Mouse (Mus musculus): ENCODE data around the gene Gramd4.
"Not testable (repeated sequence)": the region's sequence is repeated elsewhere in the genome, so short reads cannot be mapped to it uniquely, and the experiment has no call there.

The Gramd4 gene

DNA sequence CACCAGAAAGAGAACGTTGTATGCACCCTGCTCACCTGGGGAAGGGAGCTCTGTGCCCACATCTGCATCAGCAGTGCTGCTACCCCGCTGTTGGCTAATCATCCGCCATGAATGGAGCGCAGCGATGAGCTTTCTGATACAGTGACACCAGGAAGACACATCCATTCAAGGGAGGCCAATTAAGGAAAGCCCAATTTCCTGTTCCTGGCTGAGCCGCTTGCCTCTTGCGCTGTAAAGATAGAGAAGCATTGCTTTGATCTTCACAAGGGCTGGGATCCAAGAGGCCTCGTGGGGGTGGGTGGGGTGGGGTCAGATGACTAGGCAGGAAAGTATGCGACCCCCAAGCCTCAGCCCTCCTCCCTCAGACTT lies 55.8 kb downstream of the Gramd4 start:
- DNase-seq (ENCODE audit: low read depth): peak; percentile 35

- DNase-seq (ENCODE audit: low read depth): no peak
Observed at GRCm38 (mm10) chr15:86116421-86116820, 58.9 kb downstream of the Gramd4 start.

GRCm38 (mm10) chr15:86117115-86118100 lies 59.9 kb downstream of the Gramd4 start:
- DNase-seq (ENCODE audit: low read depth): no peak

DNA sequence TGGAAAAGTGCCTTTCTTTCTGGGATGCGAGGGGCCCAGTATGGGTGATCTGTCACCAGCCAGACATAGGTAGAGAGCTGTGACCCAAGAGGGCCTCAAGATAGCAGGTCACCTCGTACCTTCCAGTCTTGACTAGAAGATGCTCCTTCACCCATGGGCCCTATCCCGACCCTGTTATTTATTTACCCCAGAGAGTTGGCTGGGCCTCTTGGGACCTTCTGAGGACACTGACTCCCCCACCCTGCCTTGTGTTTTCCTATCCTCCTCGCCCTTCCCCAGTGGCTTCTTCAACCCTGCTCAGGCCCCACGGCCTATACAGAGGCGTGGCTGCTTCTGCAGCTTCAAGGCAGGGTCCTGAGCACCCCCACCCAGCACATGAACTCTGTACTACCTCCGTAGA lies 61.7 kb downstream of the Gramd4 start:
- no peak for DNase-seq (ENCODE audit: low read depth)

DNA sequence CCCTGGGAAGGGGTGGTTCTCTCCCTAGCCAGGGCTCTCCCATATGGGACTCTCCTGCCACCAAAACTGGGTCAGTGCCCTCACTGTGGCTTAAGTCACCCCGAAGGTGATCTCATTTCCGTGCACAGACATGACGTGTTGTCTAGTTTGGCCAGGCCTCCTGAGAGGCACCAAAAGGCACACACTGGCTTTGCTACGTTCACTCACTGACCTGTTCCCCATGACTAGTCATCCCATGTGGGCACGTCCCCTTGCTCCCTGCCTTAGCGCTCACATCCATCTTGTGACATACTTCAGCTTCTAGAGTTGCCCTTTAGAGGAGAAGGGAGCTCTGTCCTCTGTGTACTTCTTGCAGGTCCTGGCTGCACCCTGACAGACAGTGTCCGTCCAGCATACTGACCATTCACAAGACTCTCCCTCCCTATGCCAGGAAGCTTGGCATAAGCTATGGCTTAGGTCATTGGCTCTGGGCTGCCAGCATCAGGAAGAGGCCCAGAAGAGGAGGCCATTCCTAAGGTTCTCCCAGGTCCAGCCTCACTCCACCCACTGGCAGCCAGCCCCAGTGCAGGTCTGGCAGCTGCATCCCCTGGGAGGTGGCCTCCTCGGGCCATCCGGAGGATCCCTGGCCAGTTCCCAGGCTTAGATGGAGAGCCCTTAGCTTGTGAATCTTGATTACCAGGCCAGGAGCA lies 64.9 kb downstream of the Gramd4 start:
- DNase-seq (ENCODE audit: low read depth): no peak

GRCm38 (mm10) chr15:86123409-86123808 lies 65.9 kb downstream of the Gramd4 start:
- DNase-seq (ENCODE audit: low read depth): peak; percentile 47

- peak; percentile 75 for DNase-seq (ENCODE audit: low read depth)
Observed at GRCm38 (mm10) chr15:86124359-86124758, 66.9 kb downstream of the Gramd4 start.

DNA sequence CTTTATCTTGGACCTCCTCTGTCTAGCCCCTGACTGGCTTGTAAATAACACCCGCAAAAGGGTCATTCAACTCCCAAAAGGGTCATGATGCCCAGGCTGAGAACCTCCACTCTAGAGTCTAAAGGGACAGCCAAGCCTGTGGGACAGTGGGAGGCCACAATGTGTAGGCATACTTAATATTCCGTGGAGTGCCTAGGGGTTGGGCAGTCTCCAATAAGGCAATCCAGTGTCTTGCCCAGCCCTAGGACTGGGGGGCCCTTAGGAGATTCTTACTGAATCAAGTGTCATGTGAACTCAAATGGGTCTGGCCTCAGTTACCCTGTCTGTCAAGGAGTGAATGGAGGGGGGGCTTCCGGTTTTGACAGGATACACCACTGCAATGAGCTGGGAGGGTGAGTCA lies 71.5 kb downstream of the Gramd4 start:
- no peak for DNase-seq (ENCODE audit: low read depth)

GRCm38 (mm10) chr15:86130657-86131056 lies 73.2 kb downstream of the Gramd4 start:
- DNase-seq (ENCODE audit: low read depth): no peak

GRCm38 (mm10) chr15:86134941-86135783 lies 77.7 kb downstream of the Gramd4 start:
- DNase-seq (ENCODE audit: low read depth): peak; percentile 73

GRCm38 (mm10) chr15:86137638-86138037 lies 80.1 kb downstream of the Gramd4 start:
- peak; percentile 42 for DNase-seq (ENCODE audit: low read depth)

GRCm38 (mm10) chr15:86140323-86140722 lies 82.8 kb downstream of the Gramd4 start:
- peak; percentile 57 for DNase-seq (ENCODE audit: low read depth)

- no peak for DNase-seq (ENCODE audit: low read depth)
Observed at GRCm38 (mm10) chr15:86144577-86144976, 87.1 kb downstream of the Gramd4 start.

DNA sequence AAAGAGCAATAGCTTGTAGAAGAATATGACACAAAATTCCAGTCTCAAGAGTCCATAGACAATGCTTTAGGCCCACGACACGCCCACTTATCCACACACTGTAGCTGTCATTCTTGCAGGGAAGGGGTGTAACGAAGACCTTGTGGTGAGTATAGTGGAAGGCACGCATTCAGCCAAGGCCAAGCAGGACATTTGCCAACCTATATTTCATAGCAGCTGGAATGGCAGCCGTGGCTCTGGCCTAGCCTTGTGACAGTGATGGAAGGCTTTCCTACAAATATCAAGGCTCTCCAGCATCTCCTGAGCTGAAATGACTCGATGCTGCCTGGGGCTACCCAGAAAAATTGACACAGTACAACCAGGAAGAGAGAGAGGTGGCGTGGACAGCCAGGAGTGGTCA lies 87.6 kb downstream of the Gramd4 start:
- DNase-seq (ENCODE audit: low read depth): no peak

GRCm38 (mm10) chr15:86146922-86147321 lies 89.4 kb downstream of the Gramd4 start:
- no peak for DNase-seq (ENCODE audit: low read depth)

GRCm38 (mm10) chr15:86150593-86150992 lies 93.1 kb downstream of the Gramd4 start:
- DNase-seq (ENCODE audit: low read depth): no peak

DNA sequence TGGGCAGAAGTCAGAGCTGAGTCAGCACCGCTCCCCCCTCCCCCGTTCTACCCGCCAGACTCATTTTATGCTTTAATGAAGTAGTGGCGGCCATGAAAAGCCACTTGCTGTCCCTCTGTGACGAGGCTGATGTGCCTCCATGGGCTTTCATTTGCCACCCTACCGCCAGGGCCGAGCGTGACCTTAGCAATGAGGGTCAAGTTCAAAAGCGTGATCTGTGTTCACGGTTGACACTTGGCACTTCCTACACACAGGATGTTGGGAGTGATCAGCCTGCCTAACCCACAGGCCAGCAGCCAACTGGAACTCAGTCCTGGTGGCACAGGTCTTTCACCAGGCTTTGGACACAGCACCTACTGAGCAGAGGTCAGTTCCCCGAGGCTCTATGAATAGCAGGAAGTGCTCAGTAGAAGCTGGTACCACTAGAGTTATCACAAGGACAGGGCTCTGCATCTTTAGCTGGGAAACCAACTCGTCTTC lies 96.0 kb downstream of the Gramd4 start:
- DNase-seq (ENCODE audit: low read depth): no peak

GRCm38 (mm10) chr15:86156492-86156891 lies 99.0 kb downstream of the Gramd4 start:
- peak; percentile 90 for DNase-seq (ENCODE audit: low read depth)

DNA sequence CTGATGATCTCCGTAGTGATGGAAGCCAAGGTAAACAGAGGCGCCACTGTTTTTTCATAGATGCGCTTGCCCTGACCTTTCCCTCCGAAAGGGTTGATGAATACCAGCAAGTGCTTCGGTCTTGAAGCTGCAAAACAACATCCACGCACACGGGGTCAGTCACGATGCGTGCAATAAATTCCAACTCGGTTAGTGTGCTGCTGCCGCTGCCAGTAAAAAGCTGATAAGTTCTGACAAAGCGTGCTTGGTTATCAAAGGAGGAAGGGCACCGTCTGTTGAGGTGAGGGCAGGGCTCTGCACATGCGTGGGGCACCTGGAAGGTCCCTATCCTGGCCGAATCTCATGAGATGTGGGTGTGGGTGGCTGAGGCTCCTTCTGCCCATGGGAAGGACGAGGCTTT lies 101.6 kb downstream of the Gramd4 start:
- no peak for DNase-seq (ENCODE audit: low read depth)

- peak; percentile 52 for DNase-seq (ENCODE audit: low read depth)
Observed at GRCm38 (mm10) chr15:86159719-86160118, 102.2 kb downstream of the Gramd4 start.

- DNase-seq (ENCODE audit: low read depth): peak; percentile 73
Observed at GRCm38 (mm10) chr15:86160906-86161305, 103.4 kb downstream of the Gramd4 start.

- not testable (repeated sequence) for DNase-seq (ENCODE audit: low read depth)
Observed at GRCm38 (mm10) chr15:86161800-86162199, 104.3 kb downstream of the Gramd4 start.
